Mouse (Mus musculus): ENCODE data around the gene Mme.

The Mme gene

GRCm38 (mm10) chr3:63350242-63350641, 108.9 kb downstream of the Mme start:
- DNase-seq (ENCODE audit: extremely low read depth, low read depth, low spot score), result no peak

- no peak for DNase-seq (ENCODE audit: extremely low read depth, low read depth, low spot score)
Observed at GRCm38 (mm10) chr3:63350704-63351103, 109.4 kb downstream of the Mme start.

GRCm38 (mm10) chr3:63351680-63352260, 110.4 kb downstream of the Mme start:
- no peak for DNase-seq (ENCODE audit: extremely low read depth, low read depth, low spot score)

- no peak for DNase-seq (ENCODE audit: extremely low read depth, low read depth, low spot score)
Observed at GRCm38 (mm10) chr3:63359512-63359911, 118.2 kb downstream of the Mme start.

GRCm38 (mm10) chr3:63384989-63385388, 143.7 kb downstream of the Mme start:
- DNase-seq (ENCODE audit: extremely low read depth, low read depth, low spot score), result no peak

GRCm38 (mm10) chr3:63390774-63391173, 149.4 kb downstream of the Mme start:
- DNase-seq (ENCODE audit: extremely low read depth, low read depth, low spot score), result no peak

- no peak for DNase-seq (ENCODE audit: extremely low read depth, low read depth, low spot score)
Observed at GRCm38 (mm10) chr3:63391348-63391747, 150.0 kb downstream of the Mme start.

GRCm38 (mm10) chr3:63394424-63394941, 153.1 kb downstream of the Mme start:
- DNase-seq (ENCODE audit: extremely low read depth, low read depth, low spot score), result no peak

- DNase-seq (ENCODE audit: extremely low read depth, low read depth, low spot score), result no peak
Observed at GRCm38 (mm10) chr3:63398171-63398570, 156.8 kb downstream of the Mme start.

- DNase-seq (ENCODE audit: extremely low read depth, low read depth, low spot score), result no peak
Observed at GRCm38 (mm10) chr3:63406438-63406837, 165.1 kb downstream of the Mme start.

GRCm38 (mm10) chr3:63411006-63411405, 169.7 kb downstream of the Mme start:
- DNase-seq (ENCODE audit: extremely low read depth, low read depth, low spot score), result no peak

GRCm38 (mm10) chr3:63412220-63412937, 171.0 kb downstream of the Mme start:
- DNase-seq (ENCODE audit: extremely low read depth, low read depth, low spot score), result no peak

- DNase-seq (ENCODE audit: extremely low read depth, low read depth, low spot score), result no peak
Observed at GRCm38 (mm10) chr3:63413046-63413911, 171.9 kb downstream of the Mme start.

GRCm38 (mm10) chr3:63417284-63417683, 175.9 kb downstream of the Mme start:
- DNase-seq (ENCODE audit: extremely low read depth, low read depth, low spot score), result no peak

GRCm38 (mm10) chr3:63417758-63418157, 176.4 kb downstream of the Mme start:
- DNase-seq (ENCODE audit: extremely low read depth, low read depth, low spot score), result no peak

GRCm38 (mm10) chr3:63423552-63423951, 182.2 kb downstream of the Mme start:
- DNase-seq (ENCODE audit: extremely low read depth, low read depth, low spot score), result no peak

All from fat pad, adult 2 months (tissue).